Mouse (Mus musculus): ENCODE results near the gene Grin2d. TPM values are rescaled to one million over a fixed set of nuclear protein-coding genes. Genes with fewer than 3 reads are reported as not detected.

Grin2d gene
- polyA plus RNA-seq, 1 experiment from 2014 or later = 0.17 TPM

DNA sequence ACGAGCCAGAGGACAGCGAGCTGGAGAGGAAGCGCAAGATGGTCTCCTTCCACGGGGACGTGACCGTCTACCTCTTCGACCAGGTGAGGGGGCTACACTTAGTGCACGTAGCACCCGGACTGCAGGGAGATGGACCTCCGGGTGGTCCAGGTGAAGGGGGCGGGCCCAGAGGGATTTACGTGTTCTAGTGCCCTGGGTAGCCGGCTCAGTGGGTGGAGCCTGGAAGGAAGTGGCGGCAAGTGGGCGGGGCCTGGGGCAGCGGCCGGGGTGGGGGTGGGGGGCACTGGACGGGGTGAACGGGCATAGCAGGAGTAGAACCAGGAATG, 79.7 kb downstream of the Grin2d start:
- Histone ChIP-seq H3K27me3 (ENCODE audit: control insufficient read depth, insufficient read depth, low read length) (peaks cover 53% of the 10 kb centered on the region), H3K9me3 (replicated peaks; ENCODE audit: control insufficient read depth, low read length) (no peaks in the 10 kb centered on the region), H3K27ac (ENCODE audit: low read length) (no peak overlapping the region), H3K36me3 (ENCODE audit: control insufficient read depth, insufficient read depth) (no peaks in the 10 kb centered on the region), H3K4me2 (ENCODE audit: low read depth, low read length) (peak overlapping the region; percentile 69), H3K9ac (ENCODE audit: low read length) (peak overlapping the region; percentile 47), H3K4me3 (ENCODE audit: low read length) (peak overlapping the region; percentile 50), H3K4me1 (ENCODE audit: control insufficient read depth, insufficient read depth, low read length) (peaks cover 12% of the 10 kb centered on the region)
- whole genome bisulfite sequencing = under 1% methylated on average over 19 of the region's 19 CpGs
- ATAC-seq (replicated peaks; ENCODE audit: extremely low read depth, insufficient read depth, low FRiP score) = no peak

DNA sequence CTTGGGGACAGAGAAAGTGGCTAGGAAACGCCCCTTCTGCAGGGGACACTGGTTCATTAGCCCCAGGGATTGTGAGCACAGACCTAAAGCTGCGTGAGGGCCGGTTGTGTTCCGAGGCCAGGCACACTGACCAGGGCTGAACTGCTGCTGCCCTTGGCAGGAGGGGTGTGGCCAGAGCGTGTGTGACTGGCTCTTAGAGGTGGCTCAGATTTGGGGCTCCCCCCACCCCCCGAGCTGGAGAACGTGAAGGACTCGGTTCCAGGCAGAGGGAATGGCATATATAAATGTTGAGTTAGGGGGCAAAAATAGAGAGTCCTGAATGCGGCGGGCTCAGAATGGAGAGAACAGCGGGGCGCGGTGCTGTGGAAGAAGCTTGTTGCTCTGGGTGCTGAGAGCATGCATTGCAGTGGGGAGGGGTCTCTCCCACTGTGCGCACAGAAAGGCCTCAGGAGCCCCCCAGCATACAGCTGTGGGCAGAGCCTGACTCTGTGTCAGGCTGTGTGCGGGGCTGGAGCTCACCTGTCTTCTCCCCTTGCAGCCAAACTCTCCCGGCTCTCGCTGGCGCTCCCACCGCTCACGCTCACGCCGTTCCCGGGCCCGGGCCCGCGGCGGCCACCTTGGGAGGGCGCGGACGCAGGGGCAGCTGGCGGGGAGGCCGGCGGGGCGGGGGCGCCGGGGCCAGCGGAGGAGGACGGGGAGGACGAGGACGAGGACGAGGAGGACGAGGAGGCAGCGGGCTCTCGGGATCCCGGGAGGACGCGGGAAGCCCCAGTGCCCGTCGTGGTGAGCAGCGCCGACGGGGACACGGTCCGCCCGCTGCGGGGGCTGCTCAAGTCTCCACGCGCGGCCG, 80.3 kb downstream of the Grin2d start:
- no peak overlapping the region for H3K27ac ChIP-seq (ENCODE audit: low read length)
- 2% methylated on average over 59 of the region's 60 CpGs for WGBS
- no peak for ATAC-seq (replicated peaks; ENCODE audit: extremely low read depth, insufficient read depth, low FRiP score)

DNA sequence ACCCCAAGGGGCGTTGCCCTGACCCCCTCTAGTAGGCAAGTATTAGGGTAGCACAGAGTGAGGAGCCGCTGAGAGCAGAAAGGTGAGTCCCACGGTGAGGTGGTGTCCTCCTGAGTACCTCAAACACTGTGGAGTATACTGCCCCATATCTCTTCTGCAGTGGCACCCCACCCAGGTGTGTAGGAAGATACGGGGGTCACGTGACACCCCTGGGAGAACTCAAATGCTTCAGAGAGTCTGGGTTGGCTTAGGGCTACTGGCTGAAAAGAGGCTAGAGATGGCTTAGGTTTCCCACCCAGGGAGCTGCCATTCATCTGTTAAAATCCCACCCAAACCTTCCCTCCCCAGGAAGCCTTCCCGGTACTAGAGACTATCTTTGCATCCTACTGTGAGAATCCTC, 81.2 kb downstream of the Grin2d start:
- H3K36me3 ChIP-seq (ENCODE audit: control insufficient read depth, insufficient read depth) = no peaks in the 10 kb centered on the region
- no peak for ATAC-seq (replicated peaks; ENCODE audit: extremely low read depth, insufficient read depth, low FRiP score)
- no peak overlapping the region for H3K9ac ChIP-seq (ENCODE audit: low read length)
- no peak overlapping the region for H3K27ac ChIP-seq (ENCODE audit: low read length)
- WGBS = 46% methylated on average over 6 of the region's 6 CpGs
- H3K4me1 ChIP-seq (ENCODE audit: control insufficient read depth, insufficient read depth, low read length) = peaks cover 12% of the 10 kb centered on the region
- H3K9me3 ChIP-seq (replicated peaks; ENCODE audit: control insufficient read depth, low read length) = no peaks in the 10 kb centered on the region
- no peak overlapping the region for H3K4me3 ChIP-seq (ENCODE audit: low read length)
- H3K4me2 ChIP-seq (ENCODE audit: low read depth, low read length) = no peak overlapping the region
- H3K27me3 ChIP-seq (ENCODE audit: control insufficient read depth, insufficient read depth, low read length) = peaks cover 61% of the 10 kb centered on the region

More for the DNA sequence above, 80.3 kb downstream of the Grin2d start:
- Histone ChIP-seq H3K4me1 (ENCODE audit: control insufficient read depth, insufficient read depth, low read length) (peaks cover 12% of the 10 kb centered on the region), H3K27me3 (ENCODE audit: control insufficient read depth, insufficient read depth, low read length) (peaks cover 59% of the 10 kb centered on the region), H3K4me3 (ENCODE audit: low read length) (peak overlapping the region; percentile 50), H3K9ac (ENCODE audit: low read length) (peak overlapping the region; percentile 47), H3K9me3 (replicated peaks; ENCODE audit: control insufficient read depth, low read length) (no peaks in the 10 kb centered on the region), H3K36me3 (ENCODE audit: control insufficient read depth, insufficient read depth) (no peaks in the 10 kb centered on the region), H3K4me2 (ENCODE audit: low read depth, low read length) (peak overlapping the region; percentile 69)

GRCm38 (mm10) chr7:45794971-45795370, 83.2 kb downstream of the Grin2d start:
- no peaks in the 10 kb centered on the region for H3K36me3 ChIP-seq (ENCODE audit: control insufficient read depth, insufficient read depth)
- H3K4me1 ChIP-seq (ENCODE audit: control insufficient read depth, insufficient read depth, low read length) = peaks cover 6% of the 10 kb centered on the region
- no peak overlapping the region for H3K27ac ChIP-seq (ENCODE audit: low read length)
- no peak for ATAC-seq (replicated peaks; ENCODE audit: extremely low read depth, insufficient read depth, low FRiP score)
- H3K27me3 ChIP-seq (ENCODE audit: control insufficient read depth, insufficient read depth, low read length) = peaks cover 56% of the 10 kb centered on the region
- H3K4me2 ChIP-seq (ENCODE audit: low read depth, low read length) = no peak overlapping the region
- no peaks in the 10 kb centered on the region for H3K9me3 ChIP-seq (replicated peaks; ENCODE audit: control insufficient read depth, low read length)
- no peak overlapping the region for H3K9ac ChIP-seq (ENCODE audit: low read length)
- H3K4me3 ChIP-seq (ENCODE audit: low read length) = no peak overlapping the region
- 86% methylated on average over 29 of the region's 29 CpGs for WGBS

GRCm38 (mm10) chr7:45793969-45794585, 84.1 kb downstream of the Grin2d start:
- no peak for ATAC-seq (replicated peaks; ENCODE audit: extremely low read depth, insufficient read depth, low FRiP score)
- no peaks in the 10 kb centered on the region for H3K9me3 ChIP-seq (replicated peaks; ENCODE audit: control insufficient read depth, low read length)
- peaks cover 48% of the 10 kb centered on the region for H3K27me3 ChIP-seq (ENCODE audit: control insufficient read depth, insufficient read depth, low read length)
- H3K4me3 ChIP-seq (ENCODE audit: low read length) = no peak overlapping the region
- 73% methylated on average over 42 of the region's 44 CpGs for WGBS
- H3K4me1 ChIP-seq (ENCODE audit: control insufficient read depth, insufficient read depth, low read length) = peaks cover 6% of the 10 kb centered on the region
- no peaks in the 10 kb centered on the region for H3K36me3 ChIP-seq (ENCODE audit: control insufficient read depth, insufficient read depth)
- no peak overlapping the region for H3K9ac ChIP-seq (ENCODE audit: low read length)
- no peak overlapping the region for H3K4me2 ChIP-seq (ENCODE audit: low read depth, low read length)
- H3K27ac ChIP-seq (ENCODE audit: low read length) = no peak overlapping the region

GRCm38 (mm10) chr7:45793240-45793639, 84.9 kb downstream of the Grin2d start:
- no peaks in the 10 kb centered on the region for H3K9me3 ChIP-seq (replicated peaks; ENCODE audit: control insufficient read depth, low read length)
- H3K36me3 ChIP-seq (ENCODE audit: control insufficient read depth, insufficient read depth) = no peaks in the 10 kb centered on the region
- no peak overlapping the region for H3K9ac ChIP-seq (ENCODE audit: low read length)
- H3K27ac ChIP-seq (ENCODE audit: low read length) = no peak overlapping the region
- no peak for ATAC-seq (replicated peaks; ENCODE audit: extremely low read depth, insufficient read depth, low FRiP score)
- 65% methylated on average over 24 of the region's 24 CpGs for WGBS
- no peak overlapping the region for H3K4me2 ChIP-seq (ENCODE audit: low read depth, low read length)
- H3K4me3 ChIP-seq (ENCODE audit: low read length) = no peak overlapping the region
- H3K4me1 ChIP-seq (ENCODE audit: control insufficient read depth, insufficient read depth, low read length) = peaks cover 6% of the 10 kb centered on the region
- H3K27me3 ChIP-seq (ENCODE audit: control insufficient read depth, insufficient read depth, low read length) = peaks cover 40% of the 10 kb centered on the region

DNA sequence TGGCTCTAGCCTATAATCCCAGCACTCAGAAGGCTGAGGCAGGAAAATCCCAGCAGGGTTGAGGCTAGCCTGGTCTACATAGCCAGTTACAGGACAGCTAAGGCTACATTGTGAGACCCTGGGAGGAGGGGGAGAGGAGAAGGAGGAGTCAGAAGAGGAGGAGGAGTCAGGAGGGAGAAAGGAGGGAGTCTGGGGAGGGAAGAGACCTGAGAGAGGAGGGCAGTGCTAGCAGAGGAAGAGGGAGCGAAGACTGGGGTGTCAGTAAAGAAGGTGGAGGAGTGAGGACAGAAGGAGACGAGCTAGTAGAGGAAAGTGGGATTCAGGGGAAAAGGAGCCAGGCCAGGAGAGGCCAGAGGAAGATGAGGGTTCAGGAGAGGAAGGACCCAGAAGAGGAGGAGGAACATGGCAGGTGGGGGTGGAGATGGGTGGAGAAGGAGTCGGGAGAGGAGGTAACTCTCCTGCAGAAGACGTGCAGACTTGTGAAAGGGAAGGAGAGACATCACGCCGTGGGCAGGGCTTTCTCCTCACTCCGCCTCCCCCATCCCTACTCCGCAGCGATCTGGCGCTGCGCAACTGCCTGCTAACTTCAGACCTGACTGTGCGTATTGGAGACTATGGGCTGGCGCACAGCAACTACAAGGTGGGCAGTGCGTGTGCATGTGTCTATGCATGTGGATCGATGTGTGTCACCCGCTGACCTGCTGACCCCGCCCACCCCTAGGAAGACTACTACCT, 86.3 kb downstream of the Grin2d start:
- Histone ChIP-seq H3K9me3 (replicated peaks; ENCODE audit: control insufficient read depth, low read length) (no peaks in the 10 kb centered on the region), H3K27ac (ENCODE audit: low read length) (no peak overlapping the region), H3K4me3 (ENCODE audit: low read length) (no peak overlapping the region), H3K36me3 (ENCODE audit: control insufficient read depth, insufficient read depth) (no peaks in the 10 kb centered on the region), H3K27me3 (ENCODE audit: control insufficient read depth, insufficient read depth, low read length) (peaks cover 39% of the 10 kb centered on the region), H3K9ac (ENCODE audit: low read length) (no peak overlapping the region), H3K4me1 (ENCODE audit: control insufficient read depth, insufficient read depth, low read length) (peaks cover 4% of the 10 kb centered on the region; the same call in 1 of the 2 replicates), H3K4me2 (ENCODE audit: low read depth, low read length) (no peak overlapping the region)
- 66% methylated on average over 17 of the region's 17 CpGs for WGBS
- ATAC-seq (replicated peaks; ENCODE audit: extremely low read depth, insufficient read depth, low FRiP score) = no peak

DNA sequence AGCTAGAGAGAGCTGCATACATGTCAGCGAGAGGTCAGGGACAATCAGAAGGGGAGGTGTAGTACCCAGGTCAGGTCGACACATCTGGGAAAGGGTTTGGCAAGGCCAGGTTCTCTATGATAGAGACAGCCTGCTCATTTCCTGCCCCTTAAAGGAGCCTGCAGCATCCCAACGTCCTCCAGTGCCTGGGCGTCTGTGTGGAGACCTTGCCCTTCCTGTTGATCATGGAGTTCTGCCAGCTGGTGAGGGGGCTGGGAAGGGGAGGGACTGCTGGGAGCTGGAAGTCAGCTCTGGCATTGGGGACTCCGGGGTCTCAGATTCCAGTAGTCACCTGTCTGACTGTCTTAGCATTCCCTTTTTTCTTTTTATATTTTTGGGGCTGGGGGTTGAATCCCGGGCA, 87.5 kb downstream of the Grin2d start:
- Histone ChIP-seq H3K4me3 (ENCODE audit: low read length) (no peak overlapping the region), H3K9ac (ENCODE audit: low read length) (no peak overlapping the region), H3K4me1 (ENCODE audit: control insufficient read depth, insufficient read depth, low read length) (peaks cover 6% of the 10 kb centered on the region; the same call in 1 of the 2 replicates), H3K27me3 (ENCODE audit: control insufficient read depth, insufficient read depth, low read length) (peaks cover 44% of the 10 kb centered on the region), H3K4me2 (ENCODE audit: low read depth, low read length) (no peak overlapping the region), H3K36me3 (ENCODE audit: control insufficient read depth, insufficient read depth) (no peaks in the 10 kb centered on the region), H3K9me3 (replicated peaks; ENCODE audit: control insufficient read depth, low read length) (no peaks in the 10 kb centered on the region), H3K27ac (ENCODE audit: low read length) (no peak overlapping the region)
- no peak for ATAC-seq (replicated peaks; ENCODE audit: extremely low read depth, insufficient read depth, low FRiP score)
- 44% methylated on average over 6 of the region's 6 CpGs for WGBS

GRCm38 (mm10) chr7:45787642-45788041, 90.5 kb downstream of the Grin2d start:
- H3K36me3 ChIP-seq (ENCODE audit: control insufficient read depth, insufficient read depth) = no peaks in the 10 kb centered on the region
- peaks cover 12% of the 10 kb centered on the region for H3K4me1 ChIP-seq (ENCODE audit: control insufficient read depth, insufficient read depth, low read length)
- H3K27me3 ChIP-seq (ENCODE audit: control insufficient read depth, insufficient read depth, low read length) = peaks cover 39% of the 10 kb centered on the region
- H3K4me2 ChIP-seq (ENCODE audit: low read depth, low read length) = no peak overlapping the region
- WGBS = 73% methylated on average over 22 of the region's 22 CpGs
- H3K9me3 ChIP-seq (replicated peaks; ENCODE audit: control insufficient read depth, low read length) = no peaks in the 10 kb centered on the region
- H3K4me3 ChIP-seq (ENCODE audit: low read length) = no peak overlapping the region
- no peak overlapping the region for H3K9ac ChIP-seq (ENCODE audit: low read length)
- H3K27ac ChIP-seq (ENCODE audit: low read length) = no peak overlapping the region
- no peak for ATAC-seq (replicated peaks; ENCODE audit: extremely low read depth, insufficient read depth, low FRiP score)

Measured in heart, embryonic 16.5 days (tissue).